Mouse (Mus musculus): ENCODE measurements around the gene Lpp.

The Lpp gene

DNA sequence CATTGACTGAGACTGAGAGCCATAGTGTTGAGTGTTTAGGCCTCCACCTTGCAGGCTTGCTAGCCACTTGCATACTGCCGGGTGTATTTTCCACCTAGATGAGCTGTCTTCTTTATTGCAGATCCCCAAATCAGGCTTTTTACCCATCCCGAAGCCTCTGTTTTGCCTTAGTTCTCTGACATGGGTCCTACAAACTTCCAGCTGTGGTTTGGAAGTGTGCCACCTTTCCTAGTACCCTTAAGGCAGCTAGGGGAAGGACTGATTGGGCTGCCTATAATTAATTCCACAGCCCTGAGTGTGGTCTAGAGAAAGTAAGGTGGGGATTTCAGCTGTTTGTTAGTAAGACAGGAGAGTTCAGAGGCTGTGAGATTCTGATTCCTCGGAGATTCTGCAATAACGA is 399.5 kb downstream of the Lpp start:
- DNase-seq (ENCODE audit: low read depth, low spot score) = no peak

DNA sequence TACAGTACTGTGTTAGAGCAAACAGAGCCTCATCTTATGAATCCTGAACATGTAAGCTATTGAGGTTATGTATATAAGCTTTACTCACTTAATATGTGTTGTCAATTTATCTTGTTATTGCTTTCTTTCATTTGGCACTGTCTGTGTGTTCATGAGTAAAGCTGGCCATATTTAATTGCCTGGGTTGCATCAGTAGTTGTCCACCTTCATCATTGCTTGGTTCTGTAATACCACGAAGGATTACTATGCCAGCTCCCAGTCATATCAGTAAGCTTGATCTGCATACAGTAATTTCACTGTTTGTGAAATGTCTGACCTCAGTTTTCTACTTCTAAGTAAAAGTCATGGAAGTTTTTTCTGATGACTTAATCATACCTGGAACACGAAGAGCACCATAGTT is 401.4 kb downstream of the Lpp start:
- no peak for DNase-seq (ENCODE audit: low read depth, low spot score)

DNA sequence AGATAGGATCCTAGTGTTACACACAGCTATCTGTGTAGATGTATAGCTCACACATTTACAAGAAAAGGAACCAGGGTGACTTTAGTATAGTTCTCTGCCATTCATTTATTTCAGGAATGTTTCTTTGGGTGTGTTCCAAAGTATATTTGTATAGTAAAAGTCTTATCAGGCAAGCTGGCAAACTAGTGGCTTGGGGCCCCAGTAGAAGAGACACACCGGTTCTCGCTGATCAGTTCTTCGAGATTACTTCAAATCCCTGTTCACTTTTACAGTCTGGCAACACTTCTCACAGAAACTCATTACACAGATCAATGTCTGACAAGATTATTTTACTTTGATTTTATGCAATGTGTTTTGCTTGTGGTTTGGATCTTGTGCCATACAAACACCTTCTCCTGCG is 408.0 kb downstream of the Lpp start:
- DNase-seq (ENCODE audit: low read depth, low spot score) = no peak

DNA sequence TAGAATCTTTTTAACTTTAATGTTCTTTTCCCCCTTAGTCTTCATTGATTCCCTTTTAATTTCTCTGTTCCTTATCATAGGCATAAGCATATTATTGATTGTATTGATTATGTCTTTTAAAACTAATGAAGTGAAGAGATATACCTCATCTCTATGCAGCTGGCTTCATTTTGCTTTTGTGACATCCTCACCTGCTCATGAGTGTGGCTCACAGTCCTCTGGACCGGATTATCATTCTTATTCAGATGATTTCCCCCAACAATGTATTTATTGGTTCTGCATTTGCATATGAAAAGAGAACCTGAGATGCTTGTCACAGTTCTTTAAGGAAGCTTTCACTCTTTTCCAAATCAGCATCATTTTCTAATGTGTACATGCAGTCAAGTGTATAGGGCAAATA is 408.5 kb downstream of the Lpp start:
- DNase-seq (ENCODE audit: low read depth, low spot score) = no peak

DNA sequence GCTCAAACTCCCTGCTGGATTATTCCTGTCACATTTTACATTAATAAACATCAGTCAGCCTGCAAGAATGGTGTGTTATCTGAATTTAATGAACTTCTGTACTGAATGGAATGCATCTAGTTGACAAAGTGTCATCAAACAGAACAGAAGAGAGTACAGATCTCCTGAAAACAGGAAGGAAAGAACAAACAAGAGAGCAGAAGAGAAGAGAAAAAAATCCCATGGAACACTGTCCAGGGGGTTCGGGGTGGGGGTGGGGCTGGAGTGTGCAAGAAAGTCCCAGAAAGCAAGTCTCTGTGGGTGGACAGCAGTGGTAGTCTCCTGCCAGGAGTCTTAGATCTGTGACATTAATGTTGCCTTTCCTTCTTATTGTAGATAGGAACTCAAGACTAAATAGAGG is 412.8 kb downstream of the Lpp start:
- DNase-seq (ENCODE audit: low read depth, low spot score) = no peak

- DNase-seq (ENCODE audit: low read depth, low spot score) = peak; percentile 18
Measured at GRCm38 (mm10) chr16:24807565-24807964, 414.3 kb downstream of the Lpp start.

DNA sequence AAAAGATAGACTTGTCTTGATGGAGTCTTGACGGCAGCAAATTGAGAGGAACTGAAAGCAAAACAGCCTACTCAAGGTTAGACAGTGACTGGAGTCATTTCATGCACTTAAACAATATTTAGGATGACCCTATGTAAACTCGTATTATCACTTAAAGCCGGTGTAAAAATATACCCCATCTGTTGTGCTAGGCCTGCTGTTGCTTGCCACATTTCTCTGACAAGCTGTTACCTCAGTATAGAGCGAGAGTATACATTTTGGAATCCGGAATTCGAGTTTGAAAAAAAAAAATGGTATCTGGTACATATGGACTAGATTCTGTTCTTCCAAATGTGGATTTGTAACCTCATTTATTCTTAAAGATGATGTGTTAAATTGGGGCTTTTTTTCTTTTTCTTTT is 416.5 kb downstream of the Lpp start:
- DNase-seq (ENCODE audit: low read depth, low spot score) = no peak

GRCm38 (mm10) chr16:24816621-24817020 is 423.3 kb downstream of the Lpp start:
- DNase-seq (ENCODE audit: low read depth, low spot score) = no peak

DNA sequence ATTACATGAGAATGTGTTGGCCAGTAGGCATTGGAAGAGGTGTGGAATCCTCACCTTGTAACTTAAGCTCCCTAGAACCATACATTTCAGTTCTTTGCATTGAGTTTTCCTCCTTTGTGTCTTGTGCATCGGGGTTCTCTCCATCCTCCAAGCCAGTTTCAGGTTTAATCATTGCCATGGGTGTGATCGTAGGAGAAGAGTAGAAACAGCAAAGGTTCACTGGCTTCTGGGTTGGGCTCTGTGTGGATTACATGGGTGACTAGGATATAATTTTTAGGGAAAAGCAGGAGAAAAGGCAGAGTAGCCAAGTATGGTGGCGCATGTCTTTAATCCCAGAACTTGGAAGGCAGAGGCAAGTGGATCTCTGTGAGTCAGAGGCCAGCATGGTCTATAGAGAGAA is 424.1 kb downstream of the Lpp start:
- DNase-seq (ENCODE audit: low read depth, low spot score) = no peak

DNA sequence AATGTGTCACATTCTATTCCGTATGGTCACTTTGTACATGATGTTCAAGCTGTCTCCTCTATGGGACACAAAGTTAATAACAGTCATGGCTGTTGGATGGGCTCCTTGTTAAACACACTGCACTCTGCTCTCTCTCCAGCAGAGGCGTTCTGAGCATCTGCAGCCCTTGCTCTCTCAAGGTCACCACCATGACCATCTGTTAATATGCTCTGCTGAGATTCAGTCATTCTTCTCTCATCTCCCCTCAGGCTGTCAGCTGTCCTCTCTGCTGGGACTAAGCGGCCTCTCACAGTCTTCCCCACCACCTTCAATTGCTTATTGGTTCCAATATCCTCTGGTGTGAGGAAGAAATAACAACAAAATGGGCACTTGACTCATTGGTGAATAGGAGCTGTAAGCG is 425.8 kb downstream of the Lpp start:
- DNase-seq (ENCODE audit: low read depth, low spot score) = peak; percentile 54

- DNase-seq (ENCODE audit: low read depth, low spot score) = no peak
Measured at GRCm38 (mm10) chr16:24822182-24822875, 429.0 kb downstream of the Lpp start.

GRCm38 (mm10) chr16:24822918-24823317 is 429.6 kb downstream of the Lpp start:
- DNase-seq (ENCODE audit: low read depth, low spot score) = no peak

- no peak for DNase-seq (ENCODE audit: low read depth, low spot score)
Measured at GRCm38 (mm10) chr16:24826390-24826789, 433.1 kb downstream of the Lpp start.

GRCm38 (mm10) chr16:24828207-24828803 is 435.0 kb downstream of the Lpp start:
- DNase-seq (ENCODE audit: low read depth, low spot score) = no peak

DNA sequence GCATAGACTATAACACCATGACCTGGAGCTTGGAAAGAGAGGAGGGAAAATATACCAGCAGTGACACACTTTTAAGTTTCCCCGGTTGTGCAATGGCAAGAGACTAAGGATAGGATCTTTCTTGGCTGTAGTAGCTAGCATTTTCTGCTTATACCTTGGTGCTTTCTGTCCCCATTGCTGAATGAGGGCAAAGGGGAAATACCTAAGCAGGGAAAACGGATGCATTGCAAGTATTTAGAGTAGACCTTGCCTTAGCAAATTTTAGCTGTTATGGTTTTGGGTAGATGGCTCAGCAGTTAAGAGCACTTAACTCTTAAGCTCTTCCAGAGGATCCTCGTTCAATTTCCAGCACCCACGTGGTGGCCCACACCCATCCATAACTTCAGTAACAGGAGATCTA is 436.6 kb downstream of the Lpp start:
- no peak for DNase-seq (ENCODE audit: low read depth, low spot score)

DNA sequence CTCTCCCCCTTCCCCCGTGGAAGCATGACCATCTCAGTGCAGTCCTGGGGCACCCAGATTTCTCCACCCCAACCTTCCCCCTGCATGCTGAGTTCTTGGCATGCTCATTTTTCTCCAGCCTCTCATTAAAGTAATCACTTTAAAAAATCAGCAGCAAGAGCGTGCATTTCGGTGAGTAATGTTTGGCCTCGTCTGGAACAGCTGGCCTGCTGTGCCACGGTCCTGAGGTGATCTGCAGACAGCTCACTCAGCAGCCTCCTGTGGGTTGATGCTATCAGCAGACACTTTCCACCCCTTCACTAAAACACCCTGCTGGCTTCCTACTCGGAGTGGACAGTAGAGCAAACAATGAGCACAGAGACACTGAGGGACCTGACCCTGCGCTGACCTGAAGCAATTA is 437.6 kb downstream of the Lpp start:
- DNase-seq (ENCODE audit: low read depth, low spot score) = peak; percentile 10

GRCm38 (mm10) chr16:24833221-24833620 is 439.9 kb downstream of the Lpp start:
- DNase-seq (ENCODE audit: low read depth, low spot score) = no peak

DNA sequence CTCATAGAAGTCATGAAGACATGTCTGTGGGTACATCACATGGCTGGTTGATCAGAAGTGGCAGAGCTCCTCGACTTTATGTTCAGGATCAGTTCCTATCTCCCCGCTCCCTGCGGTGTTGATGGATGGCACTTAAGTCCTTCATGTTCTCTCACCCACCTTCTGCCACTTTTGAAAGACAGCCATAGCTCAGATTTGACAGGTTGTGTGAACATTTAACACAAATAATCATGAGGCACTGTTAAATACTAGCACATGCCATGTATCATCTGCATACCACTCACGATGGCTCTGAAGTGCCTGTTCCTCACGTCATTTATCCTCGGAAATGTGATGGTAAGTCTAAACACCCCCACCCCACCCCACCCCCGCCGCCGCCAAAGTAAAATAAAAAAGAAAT is 441.2 kb downstream of the Lpp start:
- DNase-seq (ENCODE audit: low read depth, low spot score) = no peak

DNA sequence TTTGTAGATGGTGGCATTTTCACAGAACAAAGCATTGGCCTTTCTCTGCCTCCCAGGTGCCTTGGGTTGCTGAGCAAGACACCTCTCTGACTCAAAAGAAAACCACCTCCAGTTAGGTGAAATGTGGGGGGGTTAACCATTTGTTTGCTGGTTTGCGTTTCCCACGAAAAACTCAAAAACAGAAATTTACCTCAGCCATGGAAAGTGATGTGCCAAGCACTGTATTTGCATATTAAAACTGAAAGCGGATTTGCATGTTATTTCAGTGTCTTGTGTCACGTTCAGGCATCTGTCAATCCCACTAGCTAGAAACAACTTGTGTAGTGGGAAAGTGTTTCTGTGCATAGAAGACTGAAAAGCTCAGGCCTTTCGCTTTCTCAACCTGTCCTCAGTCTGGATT is 443.2 kb downstream of the Lpp start:
- no peak for DNase-seq (ENCODE audit: low read depth, low spot score)

DNA sequence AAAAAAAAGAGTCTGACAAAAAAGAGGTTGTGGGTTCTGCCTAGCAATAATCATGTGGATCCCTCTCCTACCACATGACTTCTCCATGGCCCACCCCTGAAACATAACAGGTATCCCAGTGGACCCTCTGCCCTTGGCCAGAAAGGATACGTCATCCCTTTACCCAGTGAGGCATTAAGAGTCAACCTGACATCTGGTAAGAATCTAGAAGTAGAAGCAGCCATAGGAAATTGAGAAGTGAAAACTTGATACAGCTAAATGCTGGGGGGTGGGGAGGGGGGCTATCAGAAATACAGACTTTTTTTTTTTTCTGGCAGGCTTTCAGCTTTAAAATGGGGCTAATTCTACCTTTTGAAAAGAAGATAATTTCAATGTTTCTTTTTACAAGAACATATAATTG is 445.7 kb downstream of the Lpp start:
- no peak for DNase-seq (ENCODE audit: low read depth, low spot score)

GRCm38 (mm10) chr16:24840073-24840472 is 446.8 kb downstream of the Lpp start:
- no peak for DNase-seq (ENCODE audit: low read depth, low spot score)

- DNase-seq (ENCODE audit: low read depth, low spot score) = no peak
Measured at GRCm38 (mm10) chr16:24846141-24846540, 452.8 kb downstream of the Lpp start.

- no peak for DNase-seq (ENCODE audit: low read depth, low spot score)
Measured at GRCm38 (mm10) chr16:24859509-24860140, 466.3 kb downstream of the Lpp start.
